Mouse (Mus musculus) heart, embryonic 15.5 days (tissue): Measurements from ENCODE around the gene Iffo2. TPM values are rescaled to one million over a fixed set of nuclear protein-coding genes. Genes with fewer than 3 reads are reported as not detected.

ENCODE experiments used
- ATAC-seq: fragments of 200-750 bp; cut with Nextera tagmentation; replicated peaks from 2 replicates; pipeline ENCODE4 v1.8.0; 2017; ENCODE audit warnings: low read depth, moderate TSS enrichment; ENCODE audit not compliant: insufficient number of reproducible peaks, insufficient read depth, low FRiP score
- H3K27ac ChIP-seq: fragments of 300-500 bp; sonication (generic); 2 replicates; pipeline ENCODE4 v1.5.1; 2015; ENCODE audit warnings: mild to moderate bottlenecking, inconsistent platforms
- H3K27me3 ChIP-seq: fragments of 300-500 bp; sonication (generic); 2 replicates; pipeline ENCODE4 v1.6.1; 2015; ENCODE audit warnings: inconsistent platforms
- H3K36me3 ChIP-seq: fragments of 300-500 bp; sonication (generic); 2 replicates; pipeline ENCODE4 v1.6.1; 2015; ENCODE audit warnings: mild to moderate bottlenecking, inconsistent platforms
- H3K4me1 ChIP-seq: fragments of 300-500 bp; sonication (generic); replicated peaks from 2 replicates; pipeline ENCODE4 v1.6.1; 2015; ENCODE audit warnings: inconsistent platforms
- H3K4me2 ChIP-seq: fragments of 300-500 bp; sonication (generic); 2 replicates; pipeline ENCODE4 v1.6.1; 2015; ENCODE audit warnings: inconsistent platforms, mild to moderate bottlenecking, moderate library complexity
- H3K4me3 ChIP-seq: fragments of 300-500 bp; sonication (generic); 2 replicates; pipeline ENCODE4 v1.5.1; 2015; ENCODE audit warnings: mild to moderate bottlenecking, inconsistent platforms
- H3K9ac ChIP-seq: fragments of 300-500 bp; sonication (generic); 2 replicates; pipeline ENCODE4 v1.6.1; 2015; ENCODE audit warnings: mild to moderate bottlenecking, inconsistent platforms
- H3K9me3 ChIP-seq: fragments of 300-500 bp; sonication (generic); replicated peaks from 2 replicates; pipeline ENCODE4 v1.6.1; 2016; ENCODE audit warnings: inconsistent platforms
- WGBS: fragments of 180-500 bp; shearing (Covaris S2); methylation state at CpG from one replicate; pipeline ENCODE4 v1.1.7; 2015; ENCODE audit warnings: mixed read lengths; 5-methylcytosine and 5-hydroxymethylcytosine counted together
- polyA plus RNA-seq: library from polyadenylated mRNA; unstranded; fragments of >200 nt; fragmentation: Nextera tagmentation; extraction: Ambion mirVana; gene quantifications from 2 replicates; pipeline ENCODE4 v1.2.1, GENCODE M21; 2015

Iffo2 gene
- polyA plus RNA-seq, 1 experiment from 2014 or later: 3.4 TPM

- Histone ChIP-seq H3K36me3 (no peaks in the 10 kb centered on the region), H3K27me3 (no peaks in the 10 kb centered on the region), H3K4me1 (peaks cover 88% of the 10 kb centered on the region), H3K9ac (no peak overlapping the region), H3K4me2 (no peak overlapping the region), H3K4me3 (no peak overlapping the region), H3K27ac (no peak overlapping the region), H3K9me3 (no peaks in the 10 kb centered on the region)
- no peak for ATAC-seq
- 73% methylated on average over 6 of the region's 6 CpGs for WGBS
These were observed 52.0 kb downstream of the Iffo2 start for GRCm38 (mm10) chr4:139582346-139582745.

GRCm38 (mm10) chr4:139582903-139583302, 52.6 kb downstream of the Iffo2 start:
- H3K27ac ChIP-seq: no peak overlapping the region

GRCm38 (mm10) chr4:139583629-139584245, 53.4 kb downstream of the Iffo2 start:
- no peak overlapping the region for H3K4me2 ChIP-seq
- no peak overlapping the region for H3K9ac ChIP-seq
- ATAC-seq: no peak
- H3K4me3 ChIP-seq: no peak overlapping the region
- WGBS: 71% methylated on average over 11 of the region's 11 CpGs
- H3K4me1 ChIP-seq: peaks cover 87% of the 10 kb centered on the region
- H3K27me3 ChIP-seq: no peaks in the 10 kb centered on the region
- no peaks in the 10 kb centered on the region for H3K9me3 ChIP-seq
- no peaks in the 10 kb centered on the region for H3K36me3 ChIP-seq
- no peak overlapping the region for H3K27ac ChIP-seq

More at GRCm38 (mm10) chr4:139582903-139583302, 52.6 kb downstream of the Iffo2 start:
- Histone ChIP-seq H3K4me2 (no peak overlapping the region), H3K4me3 (no peak overlapping the region), H3K4me1 (peaks cover 92% of the 10 kb centered on the region), H3K9me3 (no peaks in the 10 kb centered on the region), H3K36me3 (no peaks in the 10 kb centered on the region), H3K9ac (no peak overlapping the region), H3K27me3 (no peaks in the 10 kb centered on the region)
- 62% methylated on average over 3 of the region's 3 CpGs for WGBS
- no peak for ATAC-seq

GRCm38 (mm10) chr4:139584704-139585103, 54.4 kb downstream of the Iffo2 start:
- H3K4me2 ChIP-seq: no peak overlapping the region
- WGBS: 76% methylated on average over 11 of the region's 11 CpGs
- H3K9me3 ChIP-seq: no peaks in the 10 kb centered on the region
- H3K9ac ChIP-seq: no peak overlapping the region
- no peak for ATAC-seq
- peaks cover 82% of the 10 kb centered on the region for H3K4me1 ChIP-seq
- H3K27ac ChIP-seq: peak overlapping the region; percentile 19; the same call in 1 of the 2 replicates
- H3K4me3 ChIP-seq: no peak overlapping the region
- H3K27me3 ChIP-seq: no peaks in the 10 kb centered on the region
- no peaks in the 10 kb centered on the region for H3K36me3 ChIP-seq

- H3K27me3 ChIP-seq: no peaks in the 10 kb centered on the region
- H3K36me3 ChIP-seq: no peaks in the 10 kb centered on the region
- no peaks in the 10 kb centered on the region for H3K9me3 ChIP-seq
- no peak overlapping the region for H3K27ac ChIP-seq
- peaks cover 79% of the 10 kb centered on the region for H3K4me1 ChIP-seq
- ATAC-seq: no peak
- no peak overlapping the region for H3K4me2 ChIP-seq
- 81% methylated on average over 7 of the region's 7 CpGs for WGBS
- H3K9ac ChIP-seq: no peak overlapping the region
- H3K4me3 ChIP-seq: no peak overlapping the region
These were observed 55.4 kb downstream of the Iffo2 start for GRCm38 (mm10) chr4:139585713-139586112.

- Histone ChIP-seq H3K27me3 (no peaks in the 10 kb centered on the region), H3K27ac (peak overlapping the region; percentile 42), H3K9ac (no peak overlapping the region), H3K4me1 (peaks cover 63% of the 10 kb centered on the region), H3K4me3 (no peak overlapping the region), H3K9me3 (no peaks in the 10 kb centered on the region), H3K4me2 (no peak overlapping the region), H3K36me3 (no peaks in the 10 kb centered on the region)
- ATAC-seq: peak; percentile 33; the same call in 1 of the 2 replicates
- 70% methylated on average over 4 of the region's 4 CpGs for WGBS
These were observed 57.0 kb downstream of the Iffo2 start for GRCm38 (mm10) chr4:139587370-139587769.

- Histone ChIP-seq H3K9ac (no peak overlapping the region), H3K4me2 (no peak overlapping the region), H3K9me3 (no peaks in the 10 kb centered on the region), H3K36me3 (no peaks in the 10 kb centered on the region), H3K4me3 (no peak overlapping the region), H3K27ac (peak overlapping the region; percentile 42), H3K27me3 (no peaks in the 10 kb centered on the region), H3K4me1 (peaks cover 58% of the 10 kb centered on the region)
- WGBS: 87% methylated on average over 4 of the region's 4 CpGs
- no peak for ATAC-seq
These were observed 57.4 kb downstream of the Iffo2 start for GRCm38 (mm10) chr4:139587773-139588172.

GRCm38 (mm10) chr4:139589351-139590027, 59.1 kb downstream of the Iffo2 start:
- H3K27ac ChIP-seq: no peak overlapping the region
- ATAC-seq: no peak
- no peaks in the 10 kb centered on the region for H3K36me3 ChIP-seq
- WGBS: 58% methylated on average over 5 of the region's 5 CpGs
- no peaks in the 10 kb centered on the region for H3K27me3 ChIP-seq
- no peak overlapping the region for H3K9ac ChIP-seq
- no peak overlapping the region for H3K4me2 ChIP-seq
- H3K4me3 ChIP-seq: no peak overlapping the region
- peaks cover 48% of the 10 kb centered on the region for H3K4me1 ChIP-seq
- H3K9me3 ChIP-seq: no peaks in the 10 kb centered on the region

GRCm38 (mm10) chr4:139590446-139590845, 60.1 kb downstream of the Iffo2 start:
- Histone ChIP-seq H3K27me3 (no peaks in the 10 kb centered on the region), H3K27ac (no peak overlapping the region), H3K4me3 (no peak overlapping the region), H3K4me2 (no peak overlapping the region), H3K4me1 (peaks cover 49% of the 10 kb centered on the region), H3K36me3 (no peaks in the 10 kb centered on the region), H3K9ac (no peak overlapping the region), H3K9me3 (no peaks in the 10 kb centered on the region)
- ATAC-seq: no peak
- 53% methylated on average over 4 of the region's 4 CpGs for WGBS

- Histone ChIP-seq H3K4me2 (no peak overlapping the region), H3K9ac (no peak overlapping the region), H3K36me3 (no peaks in the 10 kb centered on the region), H3K27me3 (no peaks in the 10 kb centered on the region), H3K9me3 (no peaks in the 10 kb centered on the region), H3K4me3 (no peak overlapping the region), H3K27ac (no peak overlapping the region), H3K4me1 (peaks cover 53% of the 10 kb centered on the region)
- 54% methylated on average over 7 of the region's 7 CpGs for WGBS
- no peak for ATAC-seq
These were observed 62.5 kb downstream of the Iffo2 start for GRCm38 (mm10) chr4:139592895-139593294.

GRCm38 (mm10) chr4:139593383-139593782, 63.0 kb downstream of the Iffo2 start:
- Histone ChIP-seq H3K9me3 (no peaks in the 10 kb centered on the region), H3K4me1 (peaks cover 56% of the 10 kb centered on the region), H3K4me3 (no peak overlapping the region), H3K27me3 (no peaks in the 10 kb centered on the region), H3K4me2 (no peak overlapping the region), H3K36me3 (no peaks in the 10 kb centered on the region), H3K27ac (no peak overlapping the region), H3K9ac (no peak overlapping the region)
- 70% methylated on average over 6 of the region's 6 CpGs for WGBS
- ATAC-seq: no peak

GRCm38 (mm10) chr4:139594062-139594461, 63.7 kb downstream of the Iffo2 start:
- no peaks in the 10 kb centered on the region for H3K27me3 ChIP-seq
- no peak overlapping the region for H3K4me2 ChIP-seq
- H3K9me3 ChIP-seq: no peaks in the 10 kb centered on the region
- no peak overlapping the region for H3K4me3 ChIP-seq
- no peak for ATAC-seq
- 66% methylated on average over 3 of the region's 3 CpGs for WGBS
- H3K27ac ChIP-seq: 0 out of 2 replicates have a peak overlapping the region, but pooled peaks have one; percentile 4
- peaks cover 63% of the 10 kb centered on the region for H3K4me1 ChIP-seq
- H3K9ac ChIP-seq: no peak overlapping the region
- no peaks in the 10 kb centered on the region for H3K36me3 ChIP-seq
